Mouse (Mus musculus) C2C12 (cell line): ENCODE results near the gene Colec11. TPM values are rescaled to one million over a fixed set of nuclear protein-coding genes. Genes with fewer than 3 reads are reported as not detected.

Source experiments
- H3K27me3 ChIP-seq: one replicate; pipeline ENCODE4 v1.6.1; 2011; ENCODE audit not compliant: control insufficient read depth, insufficient read depth, insufficient read length
- H3K36me3 ChIP-seq: one replicate; pipeline ENCODE4 v1.6.1; 2011; ENCODE audit not compliant: control insufficient read depth, insufficient read depth
- H3K4me3 ChIP-seq: one replicate; pipeline ENCODE4 v1.5.1; 2011; ENCODE audit warnings: mild to moderate bottlenecking, control low read depth; ENCODE audit not compliant: poor library complexity, insufficient read depth, severe bottlenecking
- H3K79me2 ChIP-seq: one replicate; pipeline ENCODE4 v1.6.1; 2011; ENCODE audit not compliant: control insufficient read depth, insufficient read depth
- H3K79me3 ChIP-seq: one replicate; pipeline ENCODE4 v1.6.1; 2011; ENCODE audit warnings: low read depth, control low read depth
- H3ac ChIP-seq: one replicate; pipeline ENCODE3; 2011; ENCODE audit warnings: low read depth; ENCODE audit not compliant: control insufficient read depth, insufficient read length
- CEBPB ChIP-seq: IDR thresholded peaks from one replicate; pipeline ENCODE4 v1.6.1; 2011; ENCODE audit warnings: low read depth, mild to moderate bottlenecking, control low read depth, moderate library complexity
- CTCF ChIP-seq: IDR thresholded peaks from one replicate; pipeline ENCODE4 v1.5.1; 2011; ENCODE audit not compliant: control insufficient read depth, insufficient read depth, insufficient read length
- FOSL1 ChIP-seq: IDR thresholded peaks from one replicate; pipeline ENCODE4 v1.8.0; 2011; ENCODE audit warnings: mild to moderate bottlenecking, low read length; ENCODE audit not compliant: poor library complexity, insufficient read depth, severe bottlenecking
- MAX ChIP-seq: IDR thresholded peaks from one replicate; pipeline ENCODE4 v1.6.1; 2011; ENCODE audit warnings: mild to moderate bottlenecking, control low read depth
- MYOD1 ChIP-seq: IDR thresholded peaks from one replicate; pipeline ENCODE4 v1.6.1; 2011; ENCODE audit warnings: low read depth; ENCODE audit not compliant: control insufficient read depth, insufficient read length
- MYOG ChIP-seq: IDR thresholded peaks from one replicate; pipeline ENCODE4 v1.6.1; 2011; ENCODE audit not compliant: control insufficient read depth, insufficient read length; ENCODE audit errors: extremely low read depth
- USF1 ChIP-seq: IDR thresholded peaks from one replicate; pipeline ENCODE4 v1.6.1; 2011; ENCODE audit warnings: low read depth, mild to moderate bottlenecking, control low read depth, moderate library complexity
- polyA plus RNA-seq: library from polyadenylated mRNA; unstranded; fragments of >200 nt; fragmentation: generic; extraction: Trizol; gene quantifications from one replicate; pipeline ENCODE4 v1.2.1, GENCODE M21; 2012; ENCODE audit warnings: missing spikeins

Colec11 gene
- polyA plus RNA-seq, 1 experiment = not detected

DNA sequence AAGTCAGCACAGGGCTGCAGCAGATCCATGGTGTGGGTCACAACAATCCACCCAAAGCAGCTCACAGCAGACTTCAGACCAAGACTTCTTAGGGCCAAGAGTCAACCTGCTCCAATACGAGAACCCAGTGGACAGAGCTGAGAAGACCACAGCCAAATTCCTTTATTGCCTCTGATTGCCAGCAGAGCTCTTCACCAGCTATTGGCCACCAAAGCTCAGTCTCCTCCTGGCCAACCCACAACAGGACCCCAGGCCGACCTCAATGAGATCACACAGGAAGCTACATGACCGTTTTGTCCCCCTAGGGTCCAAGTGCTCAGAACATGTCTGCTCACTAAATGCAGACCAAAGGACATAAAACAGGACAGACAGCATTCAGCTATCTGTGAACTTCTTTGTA lies 25.1 kb downstream of the Colec11 start:
- TF ChIP-seq CTCF (no peak), MYOG (no peak), MYOD1 (no peak), CEBPB (no peak), USF1 (no peak), MAX (no peak), FOSL1 (no peak)
- no peaks in the 10 kb centered on the region for H3K79me3 ChIP-seq
- H3K4me3 ChIP-seq = no peak overlapping the region
- H3ac ChIP-seq = no peak overlapping the region
- H3K36me3 ChIP-seq = no peaks in the 10 kb centered on the region
- H3K27me3 ChIP-seq = peaks cover 28% of the 10 kb centered on the region
- H3K79me2 ChIP-seq = no peaks in the 10 kb centered on the region

DNA sequence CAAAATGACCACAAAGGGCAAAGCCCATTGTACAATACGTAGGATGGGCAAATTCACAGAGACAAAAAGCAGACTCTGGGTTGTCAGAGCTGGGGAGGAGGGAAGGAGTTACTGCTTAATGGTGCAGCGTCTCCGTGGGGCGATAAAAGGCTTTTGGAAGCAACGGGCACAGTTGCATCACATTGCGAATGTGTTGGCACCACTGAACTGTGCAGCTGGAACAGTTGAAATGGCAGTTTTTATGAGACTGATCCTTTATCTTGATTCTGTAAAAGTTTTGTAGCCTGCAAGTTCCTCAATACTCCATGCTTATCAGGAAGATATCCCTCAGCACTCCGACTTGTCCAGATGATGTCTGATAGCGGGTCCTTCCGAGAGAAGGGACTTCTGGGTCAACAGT lies 25.5 kb downstream of the Colec11 start:
- Histone ChIP-seq H3K27me3 (peaks cover 28% of the 10 kb centered on the region), H3ac (no peak overlapping the region), H3K36me3 (no peaks in the 10 kb centered on the region), H3K4me3 (no peak overlapping the region), H3K79me3 (no peaks in the 10 kb centered on the region), H3K79me2 (no peaks in the 10 kb centered on the region)
- TF ChIP-seq FOSL1 (no peak), CEBPB (no peak), MYOG (no peak), MYOD1 (no peak), MAX (no peak), USF1 (no peak), CTCF (no peak)

GRCm38 (mm10) chr12:28596851-28597250 lies 26.3 kb downstream of the Colec11 start:
- H3K79me3 ChIP-seq = no peaks in the 10 kb centered on the region
- peaks cover 20% of the 10 kb centered on the region for H3K27me3 ChIP-seq
- H3K36me3 ChIP-seq = no peaks in the 10 kb centered on the region
- no peak overlapping the region for H3K4me3 ChIP-seq
- H3ac ChIP-seq = no peak overlapping the region
- TF ChIP-seq CTCF (no peak), FOSL1 (no peak), USF1 (no peak), MYOG (no peak), CEBPB (no peak)
- no peaks in the 10 kb centered on the region for H3K79me2 ChIP-seq

DNA sequence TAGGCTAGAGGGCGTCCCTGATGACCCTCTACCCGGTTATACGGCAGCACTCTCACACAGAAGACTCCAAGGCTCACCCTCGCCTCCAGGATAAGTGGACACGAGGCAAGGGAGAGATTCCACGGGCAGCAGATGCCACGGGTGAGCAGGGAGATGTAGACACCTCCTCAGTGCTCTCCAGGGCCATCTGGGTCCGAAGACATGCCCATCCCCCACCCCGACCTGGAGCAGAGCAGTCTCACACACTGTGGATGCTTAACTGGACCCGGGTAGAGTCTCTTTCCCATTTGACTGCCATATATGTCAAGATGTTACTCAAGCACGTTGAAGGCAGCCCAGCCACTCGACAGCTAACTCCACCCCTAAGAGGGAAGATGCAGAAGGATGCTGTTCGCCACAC lies 32.7 kb downstream of the Colec11 start:
- Histone ChIP-seq H3K79me2 (no peaks in the 10 kb centered on the region), H3K79me3 (no peaks in the 10 kb centered on the region), H3ac (no peak overlapping the region), H3K4me3 (no peak overlapping the region), H3K27me3 (peaks cover 10% of the 10 kb centered on the region), H3K36me3 (no peaks in the 10 kb centered on the region)
- no peak for TF ChIP-seq CEBPB
- no peak for TF ChIP-seq MAX
- no peak for TF ChIP-seq MYOG
- TF ChIP-seq CTCF = no peak
- no peak for TF ChIP-seq USF1
- no peak for TF ChIP-seq MYOD1
- TF ChIP-seq FOSL1 = no peak

- TF ChIP-seq CTCF = peak; percentile 49
- no peak for TF ChIP-seq CEBPB
- TF ChIP-seq MYOD1 = no peak
- Histone ChIP-seq H3K79me3 (no peaks in the 10 kb centered on the region), H3K79me2 (no peaks in the 10 kb centered on the region), H3K4me3 (no peak overlapping the region), H3K27me3 (peaks cover 7% of the 10 kb centered on the region), H3ac (no peak overlapping the region), H3K36me3 (no peaks in the 10 kb centered on the region)
Observed at GRCm38 (mm10) chr12:28589090-28589868, 33.9 kb downstream of the Colec11 start.

DNA sequence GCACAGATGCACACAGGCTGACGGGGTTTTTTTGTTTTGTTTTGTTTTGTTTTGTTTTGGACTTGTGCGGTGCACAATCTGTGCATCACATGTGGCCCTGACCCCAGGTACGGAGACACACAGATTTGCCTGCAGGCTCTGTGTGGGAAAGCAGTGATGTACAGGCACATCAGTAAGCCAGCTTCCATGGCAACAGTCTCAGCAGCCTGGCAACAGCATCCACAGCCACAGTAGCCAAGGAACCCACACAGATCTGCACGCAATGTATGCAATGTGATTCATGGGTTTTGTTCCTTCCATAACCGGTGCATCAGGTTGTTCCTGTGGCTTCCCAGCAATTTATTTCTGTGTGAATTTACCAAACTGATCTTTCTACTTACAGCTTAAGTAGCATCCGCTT lies 35.2 kb downstream of the Colec11 start:
- Histone ChIP-seq H3K79me2 (no peaks in the 10 kb centered on the region), H3ac (no peak overlapping the region), H3K36me3 (no peaks in the 10 kb centered on the region), H3K27me3 (peaks cover 7% of the 10 kb centered on the region), H3K4me3 (no peak overlapping the region), H3K79me3 (no peaks in the 10 kb centered on the region)
- TF ChIP-seq CTCF (no peak), CEBPB (no peak), FOSL1 (no peak), MAX (no peak), MYOG (no peak), MYOD1 (no peak), USF1 (no peak)
